Mouse (Mus musculus) heart, embryonic 15.5 days (tissue): ENCODE measurements at regions not wholly inside any gene's neighbourhood (a gene's known extent, or its start where the extent isn't known, plus 50 kb on each side); places are given as distances from the start of the nearest gene placed in this dataset.
"Not testable (repeated sequence)": the region's sequence is repeated elsewhere in the genome, so short reads cannot be mapped to it uniquely, and the experiment has no call there.

Experiments used
- ATAC-seq: fragments of 200-750 bp; cut with Nextera tagmentation; replicated peaks from 2 replicates; pipeline ENCODE4 v1.8.0; 2017; ENCODE audit warnings: low read depth, moderate TSS enrichment; ENCODE audit not compliant: insufficient number of reproducible peaks, insufficient read depth, low FRiP score
- H3K27ac ChIP-seq: fragments of 300-500 bp; sonication (generic); 2 replicates; pipeline ENCODE4 v1.5.1; 2015; ENCODE audit warnings: mild to moderate bottlenecking, inconsistent platforms
- H3K27me3 ChIP-seq: fragments of 300-500 bp; sonication (generic); 2 replicates; pipeline ENCODE4 v1.6.1; 2015; ENCODE audit warnings: inconsistent platforms
- H3K36me3 ChIP-seq: fragments of 300-500 bp; sonication (generic); 2 replicates; pipeline ENCODE4 v1.6.1; 2015; ENCODE audit warnings: mild to moderate bottlenecking, inconsistent platforms
- H3K4me1 ChIP-seq: fragments of 300-500 bp; sonication (generic); replicated peaks from 2 replicates; pipeline ENCODE4 v1.6.1; 2015; ENCODE audit warnings: inconsistent platforms
- H3K4me2 ChIP-seq: fragments of 300-500 bp; sonication (generic); 2 replicates; pipeline ENCODE4 v1.6.1; 2015; ENCODE audit warnings: inconsistent platforms, mild to moderate bottlenecking, moderate library complexity
- H3K4me3 ChIP-seq: fragments of 300-500 bp; sonication (generic); 2 replicates; pipeline ENCODE4 v1.5.1; 2015; ENCODE audit warnings: mild to moderate bottlenecking, inconsistent platforms
- H3K9ac ChIP-seq: fragments of 300-500 bp; sonication (generic); 2 replicates; pipeline ENCODE4 v1.6.1; 2015; ENCODE audit warnings: mild to moderate bottlenecking, inconsistent platforms
- H3K9me3 ChIP-seq: fragments of 300-500 bp; sonication (generic); replicated peaks from 2 replicates; pipeline ENCODE4 v1.6.1; 2016; ENCODE audit warnings: inconsistent platforms
- WGBS: fragments of 180-500 bp; shearing (Covaris S2); methylation state at CpG from one replicate; pipeline ENCODE4 v1.1.7; 2015; ENCODE audit warnings: mixed read lengths; 5-methylcytosine and 5-hydroxymethylcytosine counted together

DNA sequence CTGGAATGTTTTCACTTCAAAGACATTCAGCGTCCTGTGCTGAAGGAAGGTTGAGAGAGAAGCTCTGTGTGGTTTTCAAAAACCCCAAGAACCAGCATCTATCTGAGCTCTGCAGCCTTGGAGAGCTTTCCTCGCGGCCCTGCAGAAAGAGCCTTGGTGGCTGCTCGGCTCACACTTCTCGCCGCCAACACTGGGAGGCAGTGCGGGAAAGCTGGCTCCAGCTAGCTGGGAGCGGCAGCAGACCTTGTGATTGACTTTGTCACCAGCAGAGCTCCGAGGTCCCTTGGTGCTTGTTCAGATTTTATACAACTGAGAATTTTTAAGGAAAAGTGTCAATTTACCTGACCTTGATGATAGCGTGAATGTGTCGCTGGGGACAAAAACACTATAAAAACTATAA, 299.4 kb downstream of the Nkx6-1 start:
- Histone ChIP-seq H3K27ac (no peak overlapping the region), H3K9me3 (no peaks in the 10 kb centered on the region), H3K4me2 (peak overlapping the region; percentile 32; the same call in 1 of the 2 replicates), H3K27me3 (peaks cover 17% of the 10 kb centered on the region; the same call in 1 of the 2 replicates), H3K36me3 (no peaks in the 10 kb centered on the region), H3K9ac (no peak overlapping the region), H3K4me3 (no peak overlapping the region), H3K4me1 (no peaks in the 10 kb centered on the region)
- 13% methylated on average over 11 of the region's 11 CpGs for WGBS
- no peak for ATAC-seq

DNA sequence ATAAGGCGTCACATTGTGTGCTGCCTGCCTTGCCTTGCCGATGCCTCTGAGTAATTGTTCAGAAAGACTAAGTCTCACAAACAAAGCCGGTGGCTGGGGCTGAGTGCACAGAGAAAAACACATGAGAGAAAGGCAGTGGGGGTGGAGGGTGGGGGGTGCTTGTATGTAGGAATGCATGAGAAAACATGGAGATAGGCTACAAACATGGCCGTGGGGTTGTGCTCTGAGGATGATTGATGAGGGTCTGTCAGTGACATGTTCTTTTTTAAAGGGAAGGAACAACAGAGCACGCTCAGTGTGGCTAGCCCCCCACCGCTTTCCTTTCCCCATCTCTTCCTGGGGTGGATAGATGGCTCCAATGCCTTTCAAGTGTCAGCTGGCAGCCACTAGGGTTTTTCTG, 304.8 kb downstream of the Nkx6-1 start:
- no peak for ATAC-seq
- no peaks in the 10 kb centered on the region for H3K36me3 ChIP-seq
- H3K27ac ChIP-seq = no peak overlapping the region
- H3K9me3 ChIP-seq = no peaks in the 10 kb centered on the region
- H3K4me2 ChIP-seq = no peak overlapping the region
- H3K4me3 ChIP-seq = no peak overlapping the region
- WGBS = 58% methylated on average over 6 of the region's 6 CpGs
- H3K9ac ChIP-seq = no peak overlapping the region
- H3K27me3 ChIP-seq = peaks cover 3% of the 10 kb centered on the region; the same call in 1 of the 2 replicates
- H3K4me1 ChIP-seq = no peaks in the 10 kb centered on the region

DNA sequence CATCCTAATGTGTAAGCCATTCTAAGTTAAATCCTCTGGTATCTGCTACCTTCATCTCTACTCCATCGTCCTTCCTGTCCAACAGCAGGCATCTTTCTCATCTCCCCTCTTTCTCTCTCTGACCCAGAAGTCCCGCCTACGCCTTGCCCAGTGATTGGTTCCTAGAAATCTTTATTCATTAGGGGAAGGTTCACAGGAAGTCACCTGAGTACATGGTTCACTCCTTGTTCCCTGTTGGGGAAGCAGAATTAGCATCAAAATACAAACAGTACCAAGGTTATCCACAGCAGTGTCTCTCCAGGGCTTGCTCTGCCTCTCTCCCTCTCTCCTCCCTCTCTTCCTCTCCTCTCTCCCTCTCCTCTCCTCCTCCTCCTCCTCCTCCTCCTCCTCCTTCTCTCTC, 319.4 kb downstream of the Nkx6-1 start:
- no peaks in the 10 kb centered on the region for H3K9me3 ChIP-seq
- H3K27ac ChIP-seq = no peak overlapping the region
- no peak overlapping the region for H3K4me3 ChIP-seq
- no peaks in the 10 kb centered on the region for H3K27me3 ChIP-seq
- ATAC-seq = no peak
- no peak overlapping the region for H3K9ac ChIP-seq
- WGBS = 66% methylated on average over 3 of the region's 3 CpGs
- H3K4me2 ChIP-seq = no peak overlapping the region
- no peaks in the 10 kb centered on the region for H3K4me1 ChIP-seq
- H3K36me3 ChIP-seq = no peaks in the 10 kb centered on the region

DNA sequence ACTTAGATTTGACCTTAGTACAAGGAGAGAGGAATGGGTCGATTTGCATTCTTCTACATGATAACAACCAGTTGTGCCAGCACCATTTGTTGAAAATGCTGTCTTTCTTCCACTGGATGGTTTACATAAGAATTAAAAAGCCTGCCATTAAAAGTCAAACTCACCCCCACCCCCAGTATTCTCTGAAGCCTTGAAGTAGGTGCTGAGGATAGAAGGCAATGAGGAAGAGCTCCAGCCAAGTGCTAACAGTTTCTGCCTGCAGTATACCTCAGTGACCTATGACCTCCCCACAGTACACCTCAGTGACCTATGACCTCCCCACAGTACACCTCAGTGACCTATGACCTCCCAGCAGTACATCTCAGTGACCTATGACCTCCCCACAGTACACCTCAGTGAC, 328.4 kb downstream of the Nkx6-1 start:
- not testable (repeated sequence) for H3K9me3 ChIP-seq, H3K4me1 ChIP-seq, ATAC-seq, H3K27ac ChIP-seq, H3K4me2 ChIP-seq, H3K27me3 ChIP-seq, H3K9ac ChIP-seq, H3K4me3 ChIP-seq, H3K36me3 ChIP-seq
- 93% methylated on average over 1 of the region's 1 CpGs for WGBS

DNA sequence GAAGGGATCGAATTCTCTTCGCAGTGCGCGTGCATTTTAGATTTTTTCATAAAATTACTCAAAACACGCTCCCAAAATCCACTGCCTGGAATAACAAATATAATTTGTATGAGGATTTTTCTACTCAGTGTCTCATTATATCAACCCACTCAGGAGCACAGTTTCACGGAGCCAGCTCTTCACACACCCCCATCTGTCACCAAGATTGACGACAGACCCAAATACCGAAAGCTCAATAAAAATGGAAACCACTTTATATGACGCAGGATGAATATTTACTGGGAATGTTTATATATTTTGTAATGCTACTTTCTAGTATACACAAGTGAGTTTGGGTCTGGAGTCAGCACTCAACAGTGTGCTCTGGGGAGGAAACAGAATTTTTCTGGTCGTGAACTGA, 333.0 kb downstream of the Nkx6-1 start:
- no peak overlapping the region for H3K4me3 ChIP-seq
- no peak overlapping the region for H3K4me2 ChIP-seq
- H3K36me3 ChIP-seq = no peaks in the 10 kb centered on the region
- WGBS = 80% methylated on average over 10 of the region's 10 CpGs
- H3K9ac ChIP-seq = no peak overlapping the region
- no peaks in the 10 kb centered on the region for H3K4me1 ChIP-seq
- H3K9me3 ChIP-seq = no peaks in the 10 kb centered on the region
- no peak overlapping the region for H3K27ac ChIP-seq
- ATAC-seq = no peak
- no peaks in the 10 kb centered on the region for H3K27me3 ChIP-seq

GRCm38 (mm10) chr5:101326122-101326521, 338.7 kb downstream of the Nkx6-1 start:
- Histone ChIP-seq H3K4me2 (no peak overlapping the region), H3K27ac (no peak overlapping the region), H3K9me3 (no peaks in the 10 kb centered on the region), H3K36me3 (no peaks in the 10 kb centered on the region), H3K9ac (no peak overlapping the region), H3K4me1 (no peaks in the 10 kb centered on the region), H3K27me3 (no peaks in the 10 kb centered on the region), H3K4me3 (no peak overlapping the region)
- no peak for ATAC-seq
- 42% methylated on average over 4 of the region's 4 CpGs for WGBS

GRCm38 (mm10) chr5:101323041-101323950, 341.5 kb downstream of the Nkx6-1 start:
- no peaks in the 10 kb centered on the region for H3K27me3 ChIP-seq
- H3K9me3 ChIP-seq = no peaks in the 10 kb centered on the region
- H3K9ac ChIP-seq = no peak overlapping the region
- 25% methylated on average over 20 of the region's 20 CpGs for WGBS
- no peaks in the 10 kb centered on the region for H3K36me3 ChIP-seq
- no peak overlapping the region for H3K4me2 ChIP-seq
- no peak overlapping the region for H3K4me3 ChIP-seq
- no peak for ATAC-seq
- H3K27ac ChIP-seq = no peak overlapping the region
- no peaks in the 10 kb centered on the region for H3K4me1 ChIP-seq

DNA sequence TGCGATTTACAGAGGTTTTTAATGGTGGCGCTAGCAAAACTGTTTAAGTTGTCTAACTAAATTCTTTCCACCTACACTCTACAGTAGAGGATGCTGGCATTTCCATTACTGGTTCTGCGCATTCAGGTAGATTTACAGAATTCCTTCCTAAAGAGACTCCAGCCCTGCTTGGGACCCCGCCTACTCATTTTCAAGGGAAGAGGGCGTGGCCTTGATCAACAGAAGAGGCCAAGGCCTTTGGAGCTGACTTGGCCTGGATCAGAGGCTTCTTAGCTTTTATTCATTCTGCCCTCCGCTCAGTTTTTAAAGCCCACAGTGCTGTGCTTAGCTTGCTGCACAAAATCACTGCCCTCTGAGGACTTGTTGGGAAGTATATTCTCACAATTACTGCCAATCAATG, 364.8 kb downstream of the Nkx6-1 start:
- H3K4me1 ChIP-seq = no peaks in the 10 kb centered on the region
- H3K4me2 ChIP-seq = no peak overlapping the region
- no peak for ATAC-seq
- WGBS = 87% methylated on average over 6 of the region's 6 CpGs
- H3K36me3 ChIP-seq = no peaks in the 10 kb centered on the region
- no peak overlapping the region for H3K27ac ChIP-seq
- H3K9ac ChIP-seq = no peak overlapping the region
- H3K9me3 ChIP-seq = no peaks in the 10 kb centered on the region
- H3K27me3 ChIP-seq = 0 out of 2 replicates have a peak, but pooled peaks cover 3% of the 10 kb centered on the region
- H3K4me3 ChIP-seq = no peak overlapping the region

GRCm38 (mm10) chr5:101298411-101298810, 366.4 kb downstream of the Nkx6-1 start:
- Histone ChIP-seq H3K4me3 (no peak overlapping the region), H3K9ac (no peak overlapping the region), H3K36me3 (no peaks in the 10 kb centered on the region), H3K9me3 (no peaks in the 10 kb centered on the region), H3K4me1 (no peaks in the 10 kb centered on the region), H3K27me3 (0 out of 2 replicates have a peak, but pooled peaks cover 3% of the 10 kb centered on the region), H3K27ac (no peak overlapping the region), H3K4me2 (no peak overlapping the region)
- whole genome bisulfite sequencing = 60% methylated on average over 4 of the region's 4 CpGs
- ATAC-seq = no peak

DNA sequence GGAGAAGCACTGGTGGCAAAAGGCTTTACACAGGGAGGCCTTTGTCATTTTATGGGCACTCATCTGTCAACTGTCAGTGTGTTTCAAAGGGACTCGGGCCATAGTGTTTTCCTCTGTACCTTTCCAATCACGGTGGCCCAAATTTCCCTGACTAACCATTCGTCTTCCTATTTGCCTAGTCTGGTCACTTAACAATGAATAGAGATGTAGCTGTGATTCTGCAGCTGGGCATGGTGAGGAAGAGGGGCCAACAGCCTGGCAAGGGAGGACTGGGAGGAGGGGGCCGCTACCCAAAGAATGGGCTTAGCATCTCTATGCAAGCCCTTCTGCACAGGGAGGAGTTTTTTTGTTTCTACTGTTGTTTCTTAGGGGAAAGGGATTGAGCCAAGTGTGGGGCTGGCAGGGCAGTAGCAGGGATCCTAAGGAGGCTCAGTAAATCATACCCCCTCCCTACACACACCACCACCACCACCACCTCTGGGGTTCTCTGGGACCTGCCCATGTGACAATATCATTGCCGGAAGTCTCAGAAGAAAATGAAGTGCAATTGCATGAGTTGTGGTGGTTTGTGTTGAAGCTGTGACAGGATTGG, 367.2 kb downstream of the Nkx6-1 start:
- Histone ChIP-seq H3K27me3 (0 out of 2 replicates have a peak, but pooled peaks cover 3% of the 10 kb centered on the region), H3K27ac (no peak overlapping the region), H3K9ac (no peak overlapping the region), H3K4me2 (no peak overlapping the region), H3K9me3 (no peaks in the 10 kb centered on the region), H3K36me3 (no peaks in the 10 kb centered on the region), H3K4me1 (no peaks in the 10 kb centered on the region), H3K4me3 (no peak overlapping the region)
- ATAC-seq = no peak
- 66% methylated on average over 5 of the region's 5 CpGs for WGBS

DNA sequence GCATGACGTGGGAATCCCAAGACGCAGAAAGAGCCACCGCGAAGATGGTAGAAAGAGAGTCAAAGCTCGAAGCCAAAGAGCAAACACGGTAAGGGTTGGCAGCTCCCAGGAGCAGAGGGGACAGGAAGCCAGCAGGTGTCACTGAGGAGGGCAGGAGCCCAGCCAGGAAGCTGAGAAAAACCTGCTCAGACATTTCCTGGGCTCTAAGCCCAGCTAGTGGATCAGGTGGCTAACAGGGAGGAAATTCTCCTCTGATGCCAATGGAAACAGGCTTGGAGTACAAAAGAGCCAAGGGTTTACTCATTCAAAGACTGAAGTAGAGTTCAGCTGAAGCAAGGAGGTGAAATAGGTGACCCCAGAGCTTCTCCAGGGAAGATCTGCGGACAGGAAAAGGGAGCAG, 368.9 kb downstream of the Nkx6-1 start:
- H3K9me3 ChIP-seq = no peaks in the 10 kb centered on the region
- H3K27ac ChIP-seq = no peak overlapping the region
- 0 out of 2 replicates have a peak, but pooled peaks cover 3% of the 10 kb centered on the region for H3K27me3 ChIP-seq
- no peaks in the 10 kb centered on the region for H3K36me3 ChIP-seq
- ATAC-seq = no peak
- WGBS = 58% methylated on average over 7 of the region's 7 CpGs
- H3K4me3 ChIP-seq = no peak overlapping the region
- H3K4me1 ChIP-seq = no peaks in the 10 kb centered on the region
- no peak overlapping the region for H3K4me2 ChIP-seq
- no peak overlapping the region for H3K9ac ChIP-seq
